Mouse (Mus musculus): Measurements from ENCODE around the gene Nkiras1. TPM values are rescaled to one million over a fixed set of nuclear protein-coding genes. Genes with fewer than 3 reads are reported as not detected.
A peak's percentile ranks its signal among the peaks of the same experiment; 100 is the strongest.

Gene Nkiras1
- polyA plus RNA-seq, 1 experiment = 140 TPM

- DNase-seq = no peak
- no peak overlapping the region for H3K27ac ChIP-seq (ENCODE audit: insufficient read depth, low read length)
- TF ChIP-seq POLR2A (IDR thresholded peaks at IDR 0.05; ENCODE audit: borderline replicate concordance, insufficient read depth, low read length) (no peak), CTCF (IDR thresholded peaks at IDR 0.05; ENCODE audit: borderline replicate concordance, insufficient read depth, low read depth, low read length) (no peak)
- no peaks in the 10 kb centered on the region for H3K27me3 ChIP-seq (ENCODE audit: control insufficient read depth, insufficient read depth, low read length)
- 95% methylated on average over 5 of the region's 5 CpGs for WGBS
- H3K4me3 ChIP-seq (replicated peaks; ENCODE audit: insufficient read depth, low read depth, low read length) = no peak overlapping the region
- H3K4me1 ChIP-seq (ENCODE audit: control insufficient read depth, insufficient read depth, low read length) = peaks cover 5% of the 10 kb centered on the region
Observed at GRCm38 (mm10) chr14:18304165-18304564, 33.2 kb downstream of the Nkiras1 start.

- 77% methylated on average over 11 of the region's 11 CpGs for WGBS
- no peaks in the 10 kb centered on the region for H3K4me1 ChIP-seq (ENCODE audit: control insufficient read depth, insufficient read depth, low read length)
- DNase-seq = no peak
- no peak for TF ChIP-seq POLR2A (IDR thresholded peaks at IDR 0.05; ENCODE audit: borderline replicate concordance, insufficient read depth, low read length)
- TF ChIP-seq CTCF (IDR thresholded peaks at IDR 0.05; ENCODE audit: borderline replicate concordance, insufficient read depth, low read depth, low read length) = no peak
- no peak overlapping the region for H3K27ac ChIP-seq (ENCODE audit: insufficient read depth, low read length)
- H3K27me3 ChIP-seq (ENCODE audit: control insufficient read depth, insufficient read depth, low read length) = no peaks in the 10 kb centered on the region
- H3K4me3 ChIP-seq (replicated peaks; ENCODE audit: insufficient read depth, low read depth, low read length) = no peak overlapping the region
Observed at GRCm38 (mm10) chr14:18317457-18318411, 46.8 kb downstream of the Nkiras1 start.

GRCm38 (mm10) chr14:18326968-18327672 lies 56.2 kb downstream of the Nkiras1 start:
- no peak overlapping the region for H3K27ac ChIP-seq (ENCODE audit: insufficient read depth, low read length)
- H3K4me3 ChIP-seq (replicated peaks; ENCODE audit: insufficient read depth, low read depth, low read length) = peak overlapping the region; percentile 30
- TF ChIP-seq CTCF (IDR thresholded peaks at IDR 0.05; ENCODE audit: borderline replicate concordance, insufficient read depth, low read depth, low read length) (no peak), POLR2A (IDR thresholded peaks at IDR 0.05; ENCODE audit: borderline replicate concordance, insufficient read depth, low read length) (no peak)
- no peaks in the 10 kb centered on the region for H3K4me1 ChIP-seq (ENCODE audit: control insufficient read depth, insufficient read depth, low read length)
- H3K27me3 ChIP-seq (ENCODE audit: control insufficient read depth, insufficient read depth, low read length) = no peaks in the 10 kb centered on the region
- WGBS = 8% methylated on average over 36 of the region's 37 CpGs
- peak; percentile 30 to 38 for DNase-seq

- H3K4me1 ChIP-seq (ENCODE audit: control insufficient read depth, insufficient read depth, low read length) = peaks cover 3% of the 10 kb centered on the region; the same call in 1 of the 2 replicates
- H3K4me3 ChIP-seq (replicated peaks; ENCODE audit: insufficient read depth, low read depth, low read length) = peak overlapping the region; percentile 57
- H3K27me3 ChIP-seq (ENCODE audit: control insufficient read depth, insufficient read depth, low read length) = no peaks in the 10 kb centered on the region
- 1% methylated on average over 98 of the region's 99 CpGs for WGBS
- no peak overlapping the region for H3K27ac ChIP-seq (ENCODE audit: insufficient read depth, low read length)
- no peak for TF ChIP-seq POLR2A (IDR thresholded peaks at IDR 0.05; ENCODE audit: borderline replicate concordance, insufficient read depth, low read length)
- TF ChIP-seq CTCF (IDR thresholded peaks at IDR 0.05; ENCODE audit: borderline replicate concordance, insufficient read depth, low read depth, low read length) = no peak
- DNase-seq = peak; percentile 34 to 55
Observed at GRCm38 (mm10) chr14:18330789-18331692, 60.1 kb downstream of the Nkiras1 start.

- Histone ChIP-seq H3K27me3 (ENCODE audit: control insufficient read depth, insufficient read depth, low read length) (no peaks in the 10 kb centered on the region), H3K4me3 (replicated peaks; ENCODE audit: insufficient read depth, low read depth, low read length) (peak within 1 kb of the TSS; percentile 57), H3K4me1 (ENCODE audit: control insufficient read depth, insufficient read depth, low read length) (peaks cover 3% of the 10 kb centered on the region; the same call in 1 of the 2 replicates), H3K27ac (ENCODE audit: insufficient read depth, low read length) (no peak within 1 kb of the TSS)
- under 1% methylated on average over 39 of the region's 39 CpGs for WGBS
- peak; percentile 76 to 80 for DNase-seq
- TF ChIP-seq CTCF (IDR thresholded peaks at IDR 0.05; ENCODE audit: borderline replicate concordance, insufficient read depth, low read depth, low read length) = no peak
- TF ChIP-seq POLR2A (IDR thresholded peaks at IDR 0.05; ENCODE audit: borderline replicate concordance, insufficient read depth, low read length) = peak; percentile 50; the same call in 1 of the 2 replicates
Observed at GRCm38 (mm10) chr14:18331693-18332131, 60.8 kb downstream of the Nkiras1 start, which contains the start of gene Ube2e1. Gene Ube2e1, minus strand, starts transcription at chr14:18331859.

Other genes with a start within 250 kb of the Nkiras1 start
- 81.9 and 87.2 TPM in 2 replicates for gene Nr1d2, start 32.0 kb upstream of the Nkiras1 start, polyA plus RNA-seq (2012; rRNA removed)
- 293 and 315 TPM in 2 replicates for gene Rpl15, start 255 bp downstream of the Nkiras1 start, polyA plus RNA-seq (2012; rRNA removed)
- 101 and 105 TPM in 2 replicates for gene Ube2e1, start 60.7 kb downstream of the Nkiras1 start, polyA plus RNA-seq (2012; rRNA removed)

All from cerebellum, adult 2 months (tissue).